Mouse (Mus musculus): ENCODE measurements around the gene Ptprg.
A peak's percentile ranks its signal among the peaks of the same experiment; 100 is the strongest.

Ptprg gene

GRCm38 (mm10) chr14:12143941-12144485 is 590.7 kb downstream of the Ptprg start:
- DNase-seq (ENCODE audit: low spot score in 2 of 2): no peak

GRCm38 (mm10) chr14:12145919-12146318 is 592.6 kb downstream of the Ptprg start:
- DNase-seq (ENCODE audit: low spot score in 2 of 2): no peak

- DNase-seq (ENCODE audit: low spot score in 2 of 2): no peak
Measured at GRCm38 (mm10) chr14:12149529-12149928, 596.2 kb downstream of the Ptprg start.

GRCm38 (mm10) chr14:12151927-12152326 is 598.6 kb downstream of the Ptprg start:
- DNase-seq (ENCODE audit: low spot score in 2 of 2): peak; percentile 5 to 27

- no peak for DNase-seq (ENCODE audit: low spot score in 2 of 2)
Measured at GRCm38 (mm10) chr14:12152748-12153147, 599.4 kb downstream of the Ptprg start.

GRCm38 (mm10) chr14:12153599-12153998 is 600.3 kb downstream of the Ptprg start:
- no peak for DNase-seq (ENCODE audit: low spot score in 2 of 2)

GRCm38 (mm10) chr14:12161738-12162310 is 608.5 kb downstream of the Ptprg start:
- DNase-seq (ENCODE audit: low spot score in 2 of 2): no peak

GRCm38 (mm10) chr14:12162331-12162854 is 609.1 kb downstream of the Ptprg start:
- no peak for DNase-seq (ENCODE audit: low spot score in 2 of 2)

GRCm38 (mm10) chr14:12163196-12163595 is 609.9 kb downstream of the Ptprg start:
- DNase-seq (ENCODE audit: low spot score in 2 of 2): no peak

- DNase-seq (ENCODE audit: low spot score in 2 of 2): no peak
Measured at GRCm38 (mm10) chr14:12167215-12167614, 613.9 kb downstream of the Ptprg start.

GRCm38 (mm10) chr14:12167651-12168050 is 614.3 kb downstream of the Ptprg start:
- no peak for DNase-seq (ENCODE audit: low spot score in 2 of 2)

GRCm38 (mm10) chr14:12177436-12177835 is 624.1 kb downstream of the Ptprg start:
- no peak for DNase-seq (ENCODE audit: low spot score in 2 of 2)

- DNase-seq (ENCODE audit: low spot score in 2 of 2): no peak
Measured at GRCm38 (mm10) chr14:12178645-12179044, 625.3 kb downstream of the Ptprg start.

GRCm38 (mm10) chr14:12180116-12180515 is 626.8 kb downstream of the Ptprg start:
- DNase-seq (ENCODE audit: low spot score in 2 of 2): no peak

- DNase-seq (ENCODE audit: low spot score in 2 of 2): no peak
Measured at GRCm38 (mm10) chr14:12185040-12185439, 631.7 kb downstream of the Ptprg start.

GRCm38 (mm10) chr14:12188352-12188751 is 635.0 kb downstream of the Ptprg start:
- DNase-seq (ENCODE audit: low spot score in 2 of 2): no peak

- no peak for DNase-seq (ENCODE audit: low spot score in 2 of 2)
Measured at GRCm38 (mm10) chr14:12189266-12189665, 635.9 kb downstream of the Ptprg start.

- no peak for DNase-seq (ENCODE audit: low spot score in 2 of 2)
Measured at GRCm38 (mm10) chr14:12189717-12190600, 636.6 kb downstream of the Ptprg start.

- no peak for DNase-seq (ENCODE audit: low spot score in 2 of 2)
Measured at GRCm38 (mm10) chr14:12191076-12191475, 637.7 kb downstream of the Ptprg start.

- no peak for DNase-seq (ENCODE audit: low spot score in 2 of 2)
Measured at GRCm38 (mm10) chr14:12198735-12199134, 645.4 kb downstream of the Ptprg start.

- no peak for DNase-seq (ENCODE audit: low spot score in 2 of 2)
Measured at GRCm38 (mm10) chr14:12199956-12200950, 646.9 kb downstream of the Ptprg start.
